ENCODE assay signal across 10 mouse cellular contexts in genomic region chr10:57744128-57744765, GRCm38 (mm10). TPM values are rescaled to one million over a fixed set of nuclear protein-coding genes. Genes with fewer than 3 reads are reported as not detected.
DNase-seq lines count a peak whose midpoint lies in the region; ATAC-seq and TF ChIP-seq lines count a peak whose summit lies in the region.
"Had no signal": no experiment of that assay in that cellular context is flagged by ENCODE, and none has a peak within 500 bp of the region (broad histone marks: within the 10 kb centered on the region; RNA-seq: fewer than 3 reads in every experiment).

No protein-coding gene starts in this region.

- no peak for TF ChIP-seq CTCF in lung, embryonic 14.5 days (IDR thresholded peaks at IDR 0.05; ENCODE audit: low read depth)

- no peak overlapping the region for H3K4me2 ChIP-seq in lung, embryonic 14.5 days
- no peak overlapping the region for H3K4me2 ChIP-seq in forebrain, embryonic 15.5 days (replicated peaks)
- H3K4me2 ChIP-seq in hindbrain, embryonic 16.5 days (ENCODE audit: low read length): no peak overlapping the region
- H3K4me2 ChIP-seq in neural tube, embryonic 14.5 days (ENCODE audit: low read depth, low read length): no peak overlapping the region

- no peak overlapping the region for H3K9ac ChIP-seq in lung, embryonic 14.5 days
- no peak overlapping the region for H3K9ac ChIP-seq in forebrain, embryonic 15.5 days (replicated peaks)
- no peak overlapping the region for H3K9ac ChIP-seq in hindbrain, embryonic 16.5 days (ENCODE audit: low read depth, low read length)
- no peak overlapping the region for H3K9ac ChIP-seq in neural tube, embryonic 14.5 days (replicated peaks; ENCODE audit: low read depth, low read length)
- H3K9ac ChIP-seq: heart, embryonic 13.5 days; lung, embryonic 15.5 days had no signal

- WGBS in lung, embryonic 14.5 days: 37% methylated on average over 2 of the region's 2 CpGs
- WGBS in forebrain, embryonic 15.5 days: 1% methylated on average over 2 of the region's 2 CpGs
- 14% methylated on average over 2 of the region's 2 CpGs for WGBS in hindbrain, embryonic 16.5 days
- 34% methylated on average over 2 of the region's 2 CpGs for WGBS in neural tube, embryonic 14.5 days

- no peak overlapping the region for H3K27ac ChIP-seq in lung, embryonic 14.5 days (ENCODE audit: low read depth)
- H3K27ac ChIP-seq in forebrain, embryonic 15.5 days (replicated peaks): peak overlapping the region; percentile 35
- H3K27ac ChIP-seq in hindbrain, embryonic 16.5 days (ENCODE audit: low read depth, low read length): peak overlapping the region; percentile 66
- H3K27ac ChIP-seq in neural tube, embryonic 14.5 days (ENCODE audit: low read depth, low read length): peak overlapping the region; percentile 45; the same call in 1 of the 2 replicates
- H3K27ac ChIP-seq: heart, embryonic 13.5 days; lung, embryonic 15.5 days had no signal

- H3K4me1 ChIP-seq in lung, embryonic 14.5 days (ENCODE audit: insufficient read depth): no peaks in the 10 kb centered on the region
- H3K4me1 ChIP-seq in forebrain, embryonic 15.5 days: peaks cover 9% of the 10 kb centered on the region; the same call in 1 of the 2 replicates
- no peaks in the 10 kb centered on the region for H3K4me1 ChIP-seq in hindbrain, embryonic 16.5 days (ENCODE audit: control insufficient read depth, insufficient read depth, low read depth, low read length)
- H3K4me1 ChIP-seq in neural tube, embryonic 14.5 days (ENCODE audit: control insufficient read depth, insufficient read depth, low read length): no peaks in the 10 kb centered on the region
- H3K4me1 ChIP-seq: heart, embryonic 13.5 days had no signal

- no peaks in the 10 kb centered on the region for H3K9me3 ChIP-seq in lung, embryonic 14.5 days (ENCODE audit: low read depth, low read length)
- no peaks in the 10 kb centered on the region for H3K9me3 ChIP-seq in forebrain, embryonic 15.5 days
- no peaks in the 10 kb centered on the region for H3K9me3 ChIP-seq in hindbrain, embryonic 16.5 days (ENCODE audit: control insufficient read depth, low read length)
- H3K9me3 ChIP-seq in neural tube, embryonic 14.5 days (ENCODE audit: control insufficient read depth, low read length): no peaks in the 10 kb centered on the region
- H3K9me3 ChIP-seq: heart, embryonic 13.5 days; lung, embryonic 15.5 days had no signal

- DNase-seq in lung, embryonic 14.5 days: peak; percentile 1
- DNase-seq in lung, adult 18-20 months: no peak
- no peak for DNase-seq in lung, postnatal 10 days
- no peak for DNase-seq in ovary, postnatal 10 days (ENCODE audit: low spot score)
- DNase-seq: adrenal gland, adult 8-10 months had no signal

- ATAC-seq in lung, embryonic 14.5 days (ENCODE audit: insufficient read depth): no peak
- ATAC-seq in forebrain, embryonic 15.5 days (replicated peaks): peak; percentile 82
- peak; percentile 87 for ATAC-seq in hindbrain, embryonic 16.5 days
- peak; percentile 85 for ATAC-seq in neural tube, embryonic 14.5 days (ENCODE audit: low read depth)

- H3K4me3 ChIP-seq in lung, embryonic 14.5 days (ENCODE audit: low read depth, low read length): no peak overlapping the region
- H3K4me3 ChIP-seq in forebrain, embryonic 15.5 days: no peak overlapping the region
- H3K4me3 ChIP-seq in hindbrain, embryonic 16.5 days (ENCODE audit: low read length): no peak overlapping the region
- H3K4me3 ChIP-seq in neural tube, embryonic 14.5 days (ENCODE audit: low read depth, low read length): no peak overlapping the region

- no peaks in the 10 kb centered on the region for H3K27me3 ChIP-seq in lung, embryonic 14.5 days (ENCODE audit: insufficient read depth, low read length)
- no peaks in the 10 kb centered on the region for H3K27me3 ChIP-seq in forebrain, embryonic 15.5 days
- H3K27me3 ChIP-seq in hindbrain, embryonic 16.5 days (replicated peaks; ENCODE audit: control insufficient read depth, insufficient read depth, low read length): no peaks in the 10 kb centered on the region
- no peaks in the 10 kb centered on the region for H3K27me3 ChIP-seq in neural tube, embryonic 14.5 days (ENCODE audit: control insufficient read depth, insufficient read depth, low read length)
- H3K27me3 ChIP-seq: heart, embryonic 13.5 days; lung, embryonic 15.5 days had no signal

- H3K36me3 ChIP-seq in lung, embryonic 14.5 days (ENCODE audit: insufficient read depth): no peaks in the 10 kb centered on the region
- H3K36me3 ChIP-seq in forebrain, embryonic 15.5 days: no peaks in the 10 kb centered on the region
- H3K36me3 ChIP-seq in hindbrain, embryonic 16.5 days (ENCODE audit: control insufficient read depth, insufficient read depth, low read length): no peaks in the 10 kb centered on the region
- no peaks in the 10 kb centered on the region for H3K36me3 ChIP-seq in neural tube, embryonic 14.5 days (ENCODE audit: control insufficient read depth, insufficient read depth, low read length)
- H3K36me3 ChIP-seq: heart, embryonic 13.5 days; lung, embryonic 15.5 days had no signal

RNA-seq across cellular contexts. Expression of gene Fabp7, which starts 40.4 kb away (rescaled TPM):
- polyA plus RNA-seq in lung, embryonic 14.5 days (2014; fragmentation: Nextera tagmentation; extraction: Ambion mirVana): 9.2 and 9.8 TPM in 2 replicates
- polyA plus RNA-seq in forebrain, embryonic 15.5 days (2015; fragmentation: Nextera tagmentation; extraction: Ambion mirVana): 1,454 and 1,621 TPM in 2 replicates
- 2,193 and 2,866 TPM in 2 replicates for polyA plus RNA-seq in hindbrain, embryonic 16.5 days (2015; fragmentation: Nextera tagmentation; extraction: Ambion mirVana)
- polyA plus RNA-seq in neural tube, embryonic 14.5 days (2014; fragmentation: Nextera tagmentation; extraction: Ambion mirVana): 2,216 and 2,237 TPM in 2 replicates

RNA-seq across cellular contexts. Expression of gene Smpdl3a, which starts 49.9 kb away (rescaled TPM):
- polyA plus RNA-seq in lung, embryonic 14.5 days (2014; fragmentation: Nextera tagmentation; extraction: Ambion mirVana): 15.2 and 18.6 TPM in 2 replicates
- polyA plus RNA-seq in forebrain, embryonic 15.5 days (2015; fragmentation: Nextera tagmentation; extraction: Ambion mirVana): 13.1 and 15.9 TPM in 2 replicates
- 36.7 and 41.4 TPM in 2 replicates for polyA plus RNA-seq in hindbrain, embryonic 16.5 days (2015; fragmentation: Nextera tagmentation; extraction: Ambion mirVana)
- 42.2 and 43.4 TPM in 2 replicates for polyA plus RNA-seq in neural tube, embryonic 14.5 days (2014; fragmentation: Nextera tagmentation; extraction: Ambion mirVana)

Comparison
In these comparisons a context has a peak if more than half of its experiments do, and no peak if none do; other contexts are left out.
1. RNA of gene Fabp7, which starts 40.4 kb away (polyA plus RNA-seq): 2,193 to 2,866 TPM in hindbrain, embryonic 16.5 days, 2,216 to 2,237 TPM in neural tube, embryonic 14.5 days and 1,454 to 1,621 TPM in forebrain, embryonic 15.5 days; 9.2 to 9.8 TPM in lung, embryonic 14.5 days; every median in the first group is over 100 times any median in the second.